Mouse (Mus musculus) MEL-GATA-1-ER (cell line): ENCODE results near the gene Safb2.

Source experiments
- DNase-seq: peaks from one replicate; pipeline ENCODE4 v3.0.0-alpha.2; 2012; ENCODE audit warnings: low read depth; ENCODE audit errors: extremely low read depth

The Safb2 gene

DNA sequence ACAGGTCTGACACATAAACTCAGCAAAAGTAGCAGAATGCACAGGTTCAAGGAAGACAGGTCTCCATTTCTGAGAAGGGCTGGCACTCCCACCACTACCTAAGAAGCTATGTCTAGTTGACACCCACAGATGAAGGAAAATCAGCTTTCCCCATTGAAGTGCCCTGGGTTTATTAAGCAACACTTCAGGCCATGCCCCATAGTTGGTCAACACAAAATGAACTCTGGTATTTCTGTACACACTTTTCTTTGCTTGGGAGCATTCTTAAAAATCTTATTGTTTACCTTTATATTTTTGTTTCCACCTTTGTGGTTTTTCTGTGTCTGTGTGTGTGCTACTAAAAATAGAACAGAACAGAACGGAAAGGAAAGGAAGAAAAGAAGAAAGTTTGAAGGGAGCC lies 24.3 kb downstream of the Safb2 start:
- DNase-seq = no peak

DNA sequence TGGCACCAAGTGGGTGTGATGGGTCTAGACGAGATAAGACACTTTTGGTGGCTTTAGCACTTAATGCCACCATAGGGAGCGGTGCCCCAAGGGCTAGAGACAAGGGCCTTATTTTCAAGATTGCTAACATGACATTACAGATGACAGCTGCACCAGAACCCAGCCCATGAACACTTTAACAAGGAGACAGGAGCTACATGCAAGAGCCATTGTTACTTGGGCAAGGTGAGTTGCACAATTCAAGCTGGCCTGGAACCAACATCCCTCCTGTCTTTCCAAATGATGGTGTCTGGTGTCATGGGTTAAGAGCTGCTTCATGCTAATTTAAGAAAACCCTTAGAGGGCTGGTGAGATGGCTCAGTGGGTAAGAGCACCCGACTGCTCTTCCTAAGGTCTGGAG lies 25.0 kb downstream of the Safb2 start:
- DNase-seq = no peak

DNA sequence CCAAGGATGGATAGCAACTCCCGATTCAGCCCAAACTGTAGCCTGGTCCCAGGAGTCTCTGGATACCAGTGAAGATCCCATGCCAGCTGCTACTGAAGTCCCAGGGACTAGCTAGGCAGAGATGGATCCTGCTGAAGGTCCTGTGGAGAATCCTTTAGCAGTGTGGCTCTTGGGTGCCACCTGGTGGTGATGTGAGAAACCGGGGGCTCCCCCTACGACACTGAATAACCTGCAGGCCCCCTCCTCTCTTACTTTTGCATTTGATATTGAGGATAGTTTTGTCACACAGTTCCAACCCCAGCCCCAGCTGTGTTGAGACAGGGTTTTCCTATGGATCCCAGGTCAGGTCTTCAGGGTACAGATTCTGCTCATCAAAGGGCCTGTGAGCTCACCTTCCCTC lies 25.9 kb downstream of the Safb2 start:
- no peak for DNase-seq

DNA sequence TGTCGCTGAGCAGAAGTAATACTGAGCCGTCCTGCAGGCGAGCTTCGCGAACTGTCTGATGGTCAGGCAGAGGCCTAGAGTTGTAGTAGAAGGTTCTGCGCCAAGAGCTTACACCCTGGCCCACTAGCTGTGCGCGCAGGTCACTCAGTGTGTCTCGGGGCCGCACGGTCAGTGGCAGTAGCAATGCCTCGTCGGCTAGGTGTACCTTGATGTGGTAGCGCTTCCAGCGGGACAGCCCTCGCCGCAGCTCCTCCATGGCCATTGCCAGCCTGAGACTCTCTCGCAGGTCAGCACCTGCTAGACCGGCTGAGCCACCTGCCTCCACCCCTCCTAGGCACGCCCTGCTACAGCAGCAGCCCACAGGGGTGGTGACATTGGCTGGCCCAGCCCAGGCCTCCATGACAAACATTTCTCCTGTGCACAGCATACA lies 30.2 kb downstream of the Safb2 start, which contains the start of gene Gm20219:
Gene Gm20219, minus strand, starts transcription at position 266 of the 430 bp plus-strand sequence.
- DNase-seq = no peak

DNA sequence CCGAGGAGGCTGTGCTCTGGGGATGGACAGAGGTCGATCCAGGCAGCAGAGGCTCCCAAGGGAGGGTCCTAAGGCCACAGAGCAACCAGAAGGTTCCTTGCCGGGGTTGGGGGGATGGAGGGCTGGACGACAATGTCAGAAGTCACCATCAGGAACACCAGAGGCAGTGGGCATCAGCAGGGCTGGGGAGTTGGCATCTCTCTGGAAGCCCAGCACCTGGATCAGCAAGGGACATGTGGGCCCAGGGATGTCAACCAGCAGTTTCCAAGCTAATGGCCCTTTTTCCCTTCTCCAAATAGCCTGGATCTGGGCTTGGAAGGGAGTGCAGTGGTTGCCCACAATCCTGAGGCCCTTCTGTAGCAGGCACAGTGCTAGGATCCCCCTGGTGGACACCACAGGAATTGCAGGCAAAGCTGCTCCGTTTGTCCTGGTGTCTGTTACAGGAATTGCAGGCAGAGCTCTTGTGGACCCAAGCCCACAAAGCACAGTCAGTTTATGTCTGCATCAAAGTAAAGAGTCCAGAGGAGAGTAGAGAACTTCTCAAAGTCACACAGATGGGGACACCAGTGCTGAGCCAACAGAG lies 31.5 kb downstream of the Safb2 start:
- peak; percentile 62 for DNase-seq

DNA sequence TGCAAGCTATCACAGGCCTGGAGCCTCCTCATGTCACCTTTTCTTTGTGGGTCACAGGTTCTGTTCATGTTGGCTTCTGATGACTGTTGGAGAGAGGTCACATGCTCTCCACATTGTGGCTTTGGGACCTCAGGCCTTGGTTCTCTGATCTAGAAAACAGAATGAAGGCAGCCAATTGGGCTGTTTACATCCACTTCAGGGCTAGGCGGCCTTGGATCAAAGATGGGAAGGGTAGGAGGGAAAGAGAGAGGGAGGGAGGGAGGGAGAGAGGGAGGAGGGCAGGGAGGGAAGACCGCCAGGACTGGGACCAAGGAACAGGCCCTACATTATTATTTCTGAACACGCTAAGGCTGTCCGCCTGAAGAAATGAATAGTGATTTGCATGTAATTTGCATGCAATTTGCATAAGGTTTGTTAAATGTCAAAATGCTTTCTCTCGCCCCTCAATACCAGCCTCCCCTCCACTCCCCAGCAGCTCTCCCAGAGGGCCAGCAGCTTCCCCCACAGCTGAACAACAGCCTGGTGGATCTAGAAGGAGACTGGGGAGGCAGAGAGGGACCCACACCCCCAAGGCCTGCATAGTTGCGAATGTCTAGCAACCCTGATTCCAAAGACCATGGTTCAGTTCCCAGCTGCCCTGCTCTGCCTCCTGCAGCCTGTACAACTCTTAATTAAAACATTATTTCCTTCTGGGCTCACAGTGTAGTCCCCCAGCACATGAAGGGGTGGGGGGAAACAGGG lies 32.4 kb downstream of the Safb2 start:
- DNase-seq = no peak

DNA sequence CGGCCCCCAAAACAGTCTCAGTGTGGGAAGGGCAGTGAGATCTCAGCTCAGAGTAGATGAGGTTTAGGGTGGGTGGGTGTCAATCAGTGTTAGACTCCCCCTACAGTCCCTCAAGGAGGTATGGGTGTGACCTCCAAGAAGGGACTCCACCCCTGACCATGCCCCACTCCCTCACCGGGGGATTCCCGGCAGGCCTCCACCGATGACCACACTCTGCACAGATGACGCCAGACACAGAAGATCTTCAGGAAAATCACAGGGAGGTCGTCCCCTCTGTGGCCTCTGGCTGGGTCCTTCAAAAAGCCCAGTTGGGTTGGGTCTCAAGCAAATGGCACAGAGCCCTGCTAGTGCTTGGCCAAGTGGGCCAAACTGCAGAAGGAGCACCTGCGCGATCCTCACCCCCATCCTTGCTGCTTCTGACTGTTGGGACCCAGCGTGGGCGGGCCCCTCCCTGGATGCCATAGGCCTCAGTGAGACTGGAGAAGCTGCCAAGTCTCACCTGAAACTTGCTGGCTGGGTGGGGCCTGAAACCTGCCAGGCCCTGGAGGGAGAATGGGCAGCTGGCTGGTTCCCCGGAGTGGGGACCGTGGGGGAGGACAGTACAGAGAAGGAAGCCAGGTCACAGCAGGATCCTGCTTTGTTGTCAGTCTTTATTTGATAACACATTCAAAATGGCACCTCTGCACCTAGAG lies 33.5 kb downstream of the Safb2 start:
- no peak for DNase-seq

DNA sequence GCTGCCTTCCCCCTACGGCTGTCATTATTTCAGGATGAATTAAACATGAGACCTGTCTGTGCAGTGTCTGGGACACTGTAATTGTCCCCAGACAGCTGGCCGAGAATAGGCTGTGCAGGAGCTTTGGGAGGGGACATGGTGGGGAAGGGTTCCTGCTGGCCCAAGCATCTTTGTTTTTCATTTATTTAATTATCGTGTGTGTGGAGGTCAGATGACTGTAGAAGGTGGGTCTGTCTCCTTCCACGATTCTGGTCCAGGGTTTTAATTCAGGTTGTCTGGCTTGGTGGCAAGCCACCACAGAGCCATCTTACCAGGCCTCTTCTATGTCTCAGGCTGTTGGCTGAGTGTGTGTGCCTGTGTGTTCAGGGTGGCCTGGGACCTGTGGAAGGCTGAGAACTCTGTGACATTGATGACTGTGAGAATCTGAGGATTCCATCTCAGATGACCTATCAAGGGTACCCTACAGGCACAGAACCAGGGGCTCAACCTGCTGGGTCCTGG lies 35.7 kb downstream of the Safb2 start:
- no peak for DNase-seq

DNA sequence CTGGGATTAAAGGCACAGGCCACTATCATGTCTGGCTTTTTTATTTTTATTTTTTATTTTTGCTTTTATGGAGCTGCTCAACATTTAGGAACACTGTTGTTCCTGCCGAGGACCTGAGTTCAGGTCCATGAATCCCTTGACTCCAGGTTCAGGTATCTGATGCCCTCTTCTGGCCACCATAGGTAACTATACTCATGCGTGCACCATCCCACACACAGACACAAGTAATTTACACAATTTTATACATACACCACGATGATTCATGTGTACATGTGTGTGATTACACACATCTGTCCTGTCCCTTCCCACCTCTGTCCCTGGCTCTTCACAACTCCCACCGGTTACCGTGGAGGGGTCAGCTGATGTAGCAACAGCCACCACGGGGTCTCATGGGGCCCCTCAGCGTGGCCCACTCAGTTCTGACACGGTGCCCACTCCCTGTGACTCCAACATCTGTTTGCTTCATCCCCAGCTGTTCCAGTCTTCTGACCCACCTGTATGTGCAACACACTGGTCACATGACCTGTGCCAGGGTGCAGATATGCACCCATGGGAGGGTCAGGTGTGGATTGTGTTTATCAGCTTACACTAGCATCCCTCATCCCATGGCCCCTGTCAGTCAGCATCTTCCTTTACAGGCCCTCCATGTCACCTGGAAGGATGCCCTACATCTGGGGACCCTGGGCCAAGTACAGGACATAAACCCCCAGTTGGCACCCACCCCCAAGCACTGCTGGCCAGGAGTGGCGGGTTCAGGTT lies 36.4 kb downstream of the Safb2 start:
- DNase-seq = no peak

DNA sequence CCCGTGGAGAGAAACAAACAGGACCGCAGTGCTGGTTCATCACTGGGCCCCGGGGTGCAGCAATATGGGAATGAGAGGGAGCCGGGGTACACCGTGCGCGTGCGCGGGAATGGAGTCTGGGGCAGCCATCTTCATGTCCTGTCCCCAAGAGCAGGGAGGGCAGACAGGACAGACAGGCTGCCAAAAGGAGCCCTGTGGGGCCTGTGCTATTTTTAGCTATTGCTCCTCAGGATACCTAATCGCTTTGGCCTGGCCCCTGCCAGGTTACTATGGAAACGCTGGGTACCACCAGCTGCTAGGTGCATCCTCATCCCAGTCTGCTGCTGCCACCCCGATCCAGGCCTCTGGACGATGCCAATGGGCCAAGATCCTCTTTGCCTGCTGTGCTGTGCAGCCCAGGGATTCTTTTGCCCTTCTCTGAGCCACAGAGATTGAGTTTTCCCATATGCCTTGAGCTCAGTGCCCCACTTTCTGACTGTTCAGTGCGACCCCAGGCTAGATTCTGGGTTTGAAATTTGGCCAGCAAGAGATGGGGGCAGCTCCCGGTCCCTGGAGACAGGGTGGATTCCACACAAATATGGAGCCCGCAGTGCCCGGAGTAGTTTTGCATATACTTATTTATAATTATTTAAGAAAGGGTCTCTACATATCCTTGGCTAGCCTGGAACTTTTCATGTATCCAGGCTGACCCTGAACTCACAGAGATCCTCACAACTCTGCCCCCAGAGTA lies 37.1 kb downstream of the Safb2 start:
- DNase-seq = no peak

DNA sequence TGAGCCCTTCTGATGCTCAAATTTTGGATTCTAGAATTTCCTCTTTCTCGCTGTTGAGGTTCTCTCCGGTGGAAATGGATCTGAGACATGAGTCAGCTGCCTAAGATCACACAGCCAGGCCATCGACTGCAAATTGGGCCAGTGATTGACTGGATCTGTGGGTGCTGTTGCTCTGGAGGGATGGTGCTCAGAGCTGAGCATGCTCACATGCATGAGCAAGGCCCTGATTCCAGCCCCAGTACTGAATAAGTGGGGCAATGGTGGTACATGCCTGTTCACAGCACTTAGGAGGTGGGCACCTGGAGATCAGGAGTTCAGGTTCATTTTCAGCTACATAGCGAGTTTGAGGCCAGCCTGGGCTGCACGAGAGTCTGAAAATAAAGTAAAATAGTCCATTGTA lies 37.8 kb downstream of the Safb2 start:
- DNase-seq = no peak

DNA sequence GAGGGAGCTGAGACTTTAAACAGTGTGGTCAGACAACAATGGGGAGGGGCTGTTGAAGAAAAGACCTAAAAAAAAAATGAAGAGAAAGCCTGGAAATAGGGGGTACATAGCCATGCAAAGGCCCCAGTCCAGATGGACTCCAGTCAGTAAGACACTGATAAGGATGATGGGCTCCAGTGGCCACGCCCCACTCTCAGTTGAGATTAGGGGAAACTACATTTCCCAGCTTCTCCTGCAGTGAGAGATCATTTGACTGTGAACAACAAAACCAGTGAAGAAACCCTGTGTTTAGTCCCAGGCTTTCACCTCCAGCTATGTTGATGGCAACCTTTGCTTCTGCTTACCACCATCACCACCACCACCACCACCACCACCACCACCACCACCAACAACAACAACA lies 38.4 kb downstream of the Safb2 start:
- no peak for DNase-seq

DNA sequence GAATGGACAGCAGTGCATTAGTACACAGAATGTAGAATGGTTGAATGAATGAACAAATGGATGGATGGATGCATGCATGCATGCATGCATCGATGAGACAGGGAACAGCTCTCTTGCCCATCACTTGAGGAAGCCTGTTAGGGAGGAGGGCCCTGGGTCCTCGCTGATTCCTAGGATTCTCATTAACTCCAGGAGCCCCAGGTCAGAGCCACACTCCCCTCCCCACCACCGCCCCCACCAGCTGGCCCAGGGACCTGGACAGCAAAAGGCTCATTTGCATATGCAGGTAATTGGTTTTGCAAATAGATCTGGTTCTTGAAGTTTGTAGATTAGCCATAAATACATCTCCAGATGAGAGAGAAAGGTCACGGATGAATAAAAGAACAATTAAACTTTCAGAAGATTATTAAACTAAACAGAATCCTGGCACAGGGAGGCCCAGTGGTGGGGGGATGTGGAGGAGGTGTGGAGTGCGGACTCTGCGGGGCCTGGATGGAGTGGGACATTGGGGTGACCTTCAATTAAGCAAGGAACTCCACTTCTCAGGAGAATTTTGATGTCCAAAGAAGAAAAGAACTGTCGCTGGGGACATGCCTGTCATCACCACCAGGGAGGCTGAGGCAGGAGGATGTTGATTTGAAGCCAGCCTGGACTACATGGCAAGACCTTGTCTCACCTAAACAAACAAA lies 39.5 kb downstream of the Safb2 start:
- DNase-seq = no peak

DNA sequence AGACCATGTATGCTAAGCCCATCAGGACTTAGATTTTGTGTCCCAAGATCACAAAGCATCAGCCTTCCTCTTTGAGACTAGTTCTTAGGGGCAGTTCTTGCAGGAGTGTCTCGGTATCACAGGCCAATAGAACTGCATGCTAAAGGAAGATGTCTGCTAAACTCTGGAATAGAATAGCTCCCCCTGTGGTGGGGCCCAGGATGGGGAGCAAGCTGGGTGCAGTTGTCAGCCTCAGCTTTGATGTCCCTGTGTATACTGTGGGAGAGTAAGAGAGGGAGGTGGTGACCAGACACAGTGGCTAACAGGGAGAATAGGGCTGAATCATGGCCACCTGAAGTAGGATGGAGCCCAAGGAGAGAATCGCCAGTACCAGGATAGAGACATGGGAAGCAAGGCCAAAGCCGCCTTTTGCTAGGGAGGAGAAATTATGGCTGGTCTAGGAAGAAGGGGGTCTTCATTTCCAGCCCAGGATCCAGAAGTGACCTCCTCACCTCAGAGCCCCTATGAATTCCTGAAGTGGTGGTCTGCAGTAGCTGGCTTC lies 40.6 kb downstream of the Safb2 start:
- no peak for DNase-seq

DNA sequence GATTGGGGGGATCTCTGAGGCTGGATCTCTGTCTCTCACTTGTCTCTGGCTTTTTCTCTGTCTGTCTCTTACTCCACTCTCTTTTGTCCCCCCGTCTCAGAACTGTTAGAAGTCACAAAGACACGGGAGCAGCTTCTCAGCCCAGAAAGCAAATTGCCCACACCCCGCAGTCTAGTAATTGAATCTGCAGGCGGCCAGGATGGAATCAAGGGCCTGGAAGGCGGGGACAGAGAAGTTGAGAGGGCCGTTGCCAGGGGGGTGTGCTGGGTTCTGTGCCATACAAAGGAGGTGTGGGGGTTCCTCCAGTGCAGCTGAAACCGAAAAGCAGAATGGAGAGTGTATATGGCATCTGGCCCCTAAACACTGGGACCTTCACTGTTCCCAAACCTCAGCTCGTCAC lies 41.6 kb downstream of the Safb2 start:
- no peak for DNase-seq

DNA sequence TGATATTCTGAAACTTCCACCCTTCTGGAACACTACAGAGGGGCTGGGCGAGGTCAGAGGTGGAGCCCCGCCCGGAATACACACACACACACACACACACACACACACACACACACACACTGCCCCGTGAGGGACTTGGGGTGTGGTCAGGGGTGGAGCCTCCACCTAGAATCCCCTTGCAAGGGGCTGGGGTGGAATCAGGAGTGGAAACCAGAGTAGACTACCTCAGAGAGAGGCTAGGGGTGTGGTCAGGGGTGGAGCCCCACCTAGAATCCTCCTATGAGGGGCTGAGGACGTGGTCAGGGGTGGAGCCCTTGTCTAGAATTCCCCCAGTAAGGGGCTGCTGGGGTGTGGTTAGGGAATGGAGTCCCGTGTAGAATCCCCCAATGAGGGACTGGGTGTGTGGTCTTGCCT lies 43.8 kb downstream of the Safb2 start:
- peak; percentile 72 for DNase-seq

DNA sequence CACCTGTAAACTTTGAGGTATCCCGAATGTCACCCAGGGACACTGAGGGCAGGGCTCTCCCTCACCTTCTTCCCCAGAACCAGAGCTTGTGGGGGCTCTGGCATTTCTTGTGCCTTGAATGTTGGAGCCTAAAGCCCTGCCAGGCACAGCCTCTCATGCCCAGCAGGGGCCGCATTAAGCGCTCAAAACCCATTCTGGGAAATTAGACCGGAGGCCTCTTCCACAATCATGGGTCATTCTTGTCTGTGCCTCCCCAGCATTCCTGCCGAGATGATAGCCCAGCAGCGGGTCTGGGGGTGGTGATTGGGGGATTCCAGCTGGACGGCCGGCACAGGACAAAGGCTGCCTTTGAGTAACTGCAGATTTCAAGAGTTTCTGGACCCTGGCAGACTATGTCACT lies 46.5 kb downstream of the Safb2 start:
- DNase-seq = no peak

DNA sequence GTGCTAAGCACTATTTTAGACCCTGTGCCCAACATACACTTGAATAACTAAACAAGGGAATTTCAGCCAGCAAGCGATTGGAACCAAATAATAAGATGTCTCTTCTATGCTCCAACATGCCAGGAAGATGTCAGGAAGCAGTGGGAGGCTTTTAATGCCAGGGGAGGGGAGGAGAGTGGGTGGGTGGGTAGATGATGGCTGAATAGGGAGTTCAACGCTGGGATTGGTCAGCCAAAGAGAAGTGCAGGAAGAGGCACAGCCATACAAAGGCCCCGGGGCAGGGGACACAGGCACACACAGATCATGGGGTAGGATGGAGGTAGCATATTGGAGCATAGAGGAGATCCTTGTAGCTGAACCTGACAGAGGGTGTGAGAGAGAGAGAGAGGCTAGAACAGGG lies 47.5 kb downstream of the Safb2 start:
- no peak for DNase-seq

DNA sequence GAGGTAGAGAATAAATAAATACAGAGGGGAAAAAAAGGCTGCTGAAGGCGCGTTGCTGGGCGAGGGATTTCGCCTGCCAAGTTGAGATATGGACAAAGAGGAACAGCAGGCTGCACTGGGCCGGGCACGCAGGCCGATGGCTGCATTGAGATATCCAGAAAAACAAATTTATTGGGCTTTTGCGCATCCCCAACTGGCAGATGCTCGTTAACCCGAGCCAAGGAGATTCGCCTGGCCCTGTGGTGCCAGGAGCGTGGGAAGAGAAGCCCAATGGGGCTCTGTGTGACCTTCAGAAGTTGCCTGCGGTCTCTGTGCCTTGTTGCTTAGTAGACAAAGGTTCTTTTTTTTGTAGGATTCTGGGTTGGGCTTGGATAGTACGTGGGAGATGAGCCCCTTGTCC lies 48.2 kb downstream of the Safb2 start:
- peak; percentile 90 for DNase-seq

DNA sequence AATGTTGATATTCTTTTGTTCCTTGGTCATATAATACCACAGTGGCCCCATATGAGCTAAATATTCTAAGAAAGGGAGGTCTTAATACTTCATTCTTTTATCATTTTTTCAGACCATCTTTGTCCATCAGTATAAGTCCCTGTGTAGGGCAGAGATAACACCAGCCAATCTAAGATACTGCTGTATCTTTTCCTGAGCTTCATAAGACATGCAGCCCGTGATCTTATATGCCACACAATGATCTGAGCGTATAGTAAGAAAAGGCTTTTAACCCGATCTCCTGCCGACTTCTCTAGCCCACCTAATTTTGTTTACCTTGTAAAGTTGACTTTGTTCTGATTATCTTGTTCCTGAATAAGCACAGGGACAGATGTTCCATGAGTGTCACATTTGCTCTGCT lies 59.4 kb downstream of the Safb2 start:
- no peak for DNase-seq
